Mouse (Mus musculus): ENCODE data around the gene Otulin. TPM values are rescaled to one million over a fixed set of nuclear protein-coding genes. Genes with fewer than 3 reads are reported as not detected.

The Otulin gene
- total RNA-seq, 2 experiments from 2014 or later = 25.9 to 26.4 TPM

- intact Hi-C loops (cut with DNase I) = no loop called here
- DNase-seq = no peak
These were observed 70.2 kb downstream of the Otulin start for GRCm38 (mm10) chr15:27560315-27560714.

DNA sequence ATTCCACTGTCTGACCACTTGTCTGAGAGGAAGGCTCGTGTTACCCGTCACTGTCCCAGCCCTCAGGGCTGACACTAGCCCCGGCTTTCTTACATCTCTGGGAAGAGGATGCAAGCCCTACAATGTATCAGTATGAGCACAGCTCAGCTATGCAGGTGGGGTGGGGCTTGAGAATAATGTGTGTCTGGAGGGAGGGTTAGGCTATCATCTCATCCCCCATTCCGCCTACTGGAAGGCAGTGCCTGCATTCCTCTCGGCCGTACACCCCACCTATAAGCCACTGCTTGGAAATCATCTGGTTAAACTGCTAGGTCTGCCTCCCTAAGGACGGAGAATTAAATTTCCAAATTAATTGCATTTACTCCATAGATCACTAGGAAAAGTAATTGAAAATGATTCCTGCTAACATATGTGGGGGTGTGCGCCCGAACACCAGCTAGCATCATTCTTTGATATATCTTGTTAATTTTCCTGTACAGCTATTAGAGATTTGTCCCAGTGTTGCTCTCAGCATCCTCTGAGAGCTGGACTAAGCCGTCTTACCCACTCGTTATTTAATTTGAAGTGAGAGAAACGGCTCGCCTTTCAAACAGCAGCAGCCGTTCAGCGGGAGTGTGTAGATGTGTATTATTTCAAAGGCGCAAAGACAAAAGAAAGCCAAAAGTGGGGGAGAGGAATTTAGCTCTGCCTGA lies 71.9 kb downstream of the Otulin start:
- intact Hi-C loops (cut with DNase I) = no loop called here
- no peak for DNase-seq

GRCm38 (mm10) chr15:27553554-27553953 lies 76.9 kb downstream of the Otulin start:
- intact Hi-C loops (cut with DNase I) = loop anchor here (5.0 kb wide), 1 partner anchor 86 kb away; the partner anchor contains the start of gene Ank

DNA sequence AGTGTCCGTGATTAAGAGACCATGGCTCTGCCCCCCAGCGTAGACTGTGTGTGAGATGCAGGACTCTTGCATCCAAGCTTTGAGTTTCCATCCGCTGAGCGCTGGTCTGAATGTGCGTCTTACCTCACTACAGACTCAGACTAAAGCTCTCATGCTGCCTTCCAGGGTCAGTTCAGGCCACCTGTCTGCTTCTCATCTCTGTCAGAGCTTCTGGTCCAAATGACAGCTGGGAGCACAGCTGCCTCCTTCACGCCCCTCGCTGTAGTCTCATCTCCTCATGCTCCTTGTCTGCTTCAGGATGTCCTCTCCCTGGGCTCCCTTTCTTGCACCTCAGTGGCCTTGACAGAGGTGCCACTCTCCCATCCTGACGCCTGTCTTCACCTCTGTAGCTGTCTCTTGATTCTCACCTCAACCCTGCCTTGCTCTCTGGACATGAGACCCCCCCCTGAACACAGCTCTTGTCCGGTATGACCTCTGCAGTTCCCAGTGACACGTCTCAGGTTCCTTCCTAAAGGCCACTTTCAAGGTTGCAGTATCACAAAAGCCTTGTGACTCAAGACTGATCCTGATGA lies 78.3 kb downstream of the Otulin start:
- DNase-seq = no peak
- intact Hi-C loops (cut with DNase I) = loop anchor here (5.0 kb wide), 1 partner anchor 85 kb away; the partner anchor contains the start of gene Ank

More at GRCm38 (mm10) chr15:27553554-27553953, 76.9 kb downstream of the Otulin start:
- no peak for DNase-seq

GRCm38 (mm10) chr15:27551117-27552114 lies 79.1 kb downstream of the Otulin start:
- intact Hi-C loops (cut with DNase I) = loop anchor here (5.0 kb wide), 1 partner anchor 84 kb away; the partner anchor contains the start of gene Ank
- peak in 1 of 2 experiments; percentile 44 for DNase-seq

DNA sequence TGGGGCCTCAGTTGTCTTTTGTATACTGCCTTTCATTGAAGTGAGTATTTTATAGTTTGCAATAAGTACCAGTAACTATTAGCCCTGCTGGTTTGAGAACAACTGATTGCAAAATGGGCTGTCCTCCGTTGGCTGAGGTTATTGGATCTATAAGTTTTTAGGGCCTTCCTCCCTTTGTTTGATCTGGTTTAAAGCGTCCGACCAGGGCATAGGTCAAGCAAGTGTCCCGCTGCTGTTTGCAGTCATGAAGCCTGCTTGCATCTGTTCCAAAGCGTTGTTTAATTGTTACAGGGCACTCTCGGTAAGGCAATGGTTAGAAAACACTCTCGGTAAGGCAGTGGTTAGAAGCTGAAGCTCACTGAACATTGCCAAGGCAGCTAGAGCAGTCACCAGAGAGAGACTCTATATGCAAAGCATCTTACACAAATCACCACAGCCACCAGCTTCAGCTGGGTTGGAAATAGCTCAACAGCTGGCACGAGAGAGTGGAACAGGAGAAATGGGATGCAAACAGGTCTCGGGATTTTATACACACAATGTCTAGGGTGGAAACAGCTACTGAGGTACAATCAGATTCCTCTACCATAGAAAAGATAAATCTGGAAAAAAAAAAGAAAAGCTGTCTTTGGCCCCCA lies 80.0 kb downstream of the Otulin start:
- intact Hi-C loops (cut with DNase I) = loop anchor here (5.0 kb wide), 1 partner anchor 83 kb away; the partner anchor contains the start of gene Ank

GRCm38 (mm10) chr15:27549878-27550277 lies 80.6 kb downstream of the Otulin start:
- DNase-seq = no peak
- intact Hi-C loops (cut with DNase I) = loop anchor here (5.0 kb wide), 1 partner anchor 83 kb away; the partner anchor contains the start of gene Ank

More for the DNA sequence above, 80.0 kb downstream of the Otulin start:
- no peak for DNase-seq

- intact Hi-C loops (cut with DNase I) = no loop called here
- no peak for DNase-seq
These were observed 81.4 kb downstream of the Otulin start for GRCm38 (mm10) chr15:27549071-27549470.

DNA sequence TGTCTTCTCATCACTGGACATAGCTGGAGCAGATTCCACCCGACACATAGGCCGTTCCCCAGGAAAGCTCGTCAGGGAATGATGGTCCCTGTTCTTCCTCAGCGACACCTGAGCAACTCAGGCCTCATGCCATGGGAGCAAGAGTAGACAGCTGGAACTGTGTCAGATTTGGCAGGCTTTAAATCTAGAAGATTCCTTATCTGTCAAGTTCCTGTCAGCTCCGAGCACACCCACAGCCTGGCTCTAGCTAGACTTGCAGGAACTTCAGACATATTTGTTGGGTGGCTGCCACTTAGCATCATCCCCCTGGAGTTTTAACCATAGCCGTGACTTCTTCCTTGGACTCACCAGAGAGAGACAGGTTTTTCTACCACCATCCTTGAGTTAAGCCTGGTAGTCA lies 82.4 kb downstream of the Otulin start:
- intact Hi-C loops (cut with DNase I) = no loop called here
- peak in 1 of 2 experiments; percentile 40 for DNase-seq

DNA sequence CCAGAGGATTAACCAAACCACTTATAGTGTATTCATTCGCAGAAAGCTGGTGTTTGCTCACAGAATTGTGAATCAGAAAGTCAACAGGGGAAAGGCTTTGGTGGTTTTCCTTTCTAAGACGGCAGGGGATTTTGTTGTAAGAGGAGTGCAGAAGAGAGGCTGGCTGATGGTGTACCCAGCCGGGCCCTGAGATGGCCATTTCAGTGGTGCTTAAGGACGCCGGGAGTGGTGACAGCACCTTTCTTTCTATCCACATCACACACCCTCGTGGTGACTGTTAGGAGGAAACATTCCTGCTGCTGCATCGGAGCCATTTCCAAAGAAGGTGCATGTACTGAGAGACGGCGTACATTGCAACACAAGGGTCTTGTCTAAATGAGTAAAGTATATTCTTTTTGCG lies 85.3 kb downstream of the Otulin start:
- DNase-seq = no peak
- intact Hi-C loops (cut with DNase I) = no loop called here

- DNase-seq = peak; percentile 58 to 67
- intact Hi-C loops (cut with DNase I) = no loop called here
These were observed 90.7 kb downstream of the Otulin start for GRCm38 (mm10) chr15:27539745-27540144.

DNA sequence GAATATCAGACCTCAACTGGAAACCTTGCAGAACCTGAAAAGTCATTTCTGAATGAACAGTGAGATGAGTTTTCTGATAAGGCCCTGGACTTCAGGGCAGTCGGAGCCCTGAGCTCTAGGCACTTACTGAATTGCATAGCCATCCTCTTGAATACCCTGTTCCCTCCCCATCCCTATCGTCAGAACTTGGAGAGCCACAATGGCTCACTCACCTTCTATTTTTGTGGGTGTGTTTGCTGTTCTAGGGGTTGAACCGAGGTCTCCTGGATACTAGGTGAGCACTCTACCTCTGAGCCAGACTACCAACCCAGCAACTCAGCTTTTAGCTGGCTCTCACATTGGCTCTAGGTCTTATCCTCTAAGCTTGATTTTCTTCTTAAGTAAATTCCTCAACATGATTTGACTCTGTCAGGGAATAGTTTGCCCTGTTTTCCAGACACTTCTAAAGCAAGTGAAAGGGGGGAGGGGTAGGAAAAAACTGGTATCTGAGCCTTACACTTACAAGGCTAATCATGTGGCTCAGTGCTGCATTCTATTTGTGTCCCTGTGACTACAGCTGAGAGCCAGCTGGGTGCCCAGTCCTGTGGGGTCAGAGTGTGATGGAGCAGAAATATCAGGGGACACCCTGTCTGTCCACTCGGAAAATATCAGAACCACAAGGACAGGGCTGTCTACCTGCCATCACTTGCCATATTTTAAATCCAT lies 92.8 kb downstream of the Otulin start:
- DNase-seq = peak in 1 of 2 experiments; percentile 35
- intact Hi-C loops (cut with DNase I) = no loop called here

DNA sequence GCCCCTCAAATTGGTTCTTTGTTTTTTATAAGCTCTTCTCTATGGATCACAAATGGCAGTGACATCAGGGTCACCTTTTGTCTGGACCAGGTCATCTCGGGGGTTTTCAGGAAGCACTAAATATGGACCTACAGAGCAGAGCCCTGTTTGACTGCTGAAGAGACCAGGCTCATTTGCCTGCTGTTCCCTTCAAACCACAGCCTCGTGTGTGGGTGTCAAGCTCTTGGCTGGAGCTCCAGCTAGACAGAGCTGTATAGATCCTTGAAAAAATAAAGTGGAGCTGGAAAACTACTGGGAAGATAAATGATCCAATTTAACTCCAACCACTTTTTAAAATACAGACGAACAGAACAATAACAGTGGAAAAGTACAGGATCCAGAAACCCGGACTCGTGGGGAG lies 93.7 kb downstream of the Otulin start:
- no peak for DNase-seq
- intact Hi-C loops (cut with DNase I) = no loop called here

DNA sequence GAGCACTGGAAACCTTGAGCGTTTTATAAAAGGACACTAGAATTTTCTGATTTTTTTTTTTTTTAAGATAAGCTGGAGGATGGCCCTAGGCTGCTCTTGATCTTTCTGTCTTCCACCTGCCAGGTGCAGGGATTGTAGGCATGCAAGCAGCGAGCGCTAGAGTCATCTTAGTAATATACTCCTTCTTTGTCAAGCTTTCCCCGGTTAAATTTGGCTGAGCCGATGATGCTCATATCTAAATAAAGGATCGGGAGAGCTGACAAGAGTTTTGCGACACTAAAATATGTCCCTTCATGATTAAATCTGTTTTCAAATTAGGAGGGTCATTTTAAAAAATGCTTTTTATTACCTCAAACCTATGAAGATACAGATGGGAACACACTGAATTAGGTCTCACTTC lies 94.3 kb downstream of the Otulin start:
- intact Hi-C loops (cut with DNase I) = no loop called here
- no peak for DNase-seq

GRCm38 (mm10) chr15:27535681-27536080 lies 94.8 kb downstream of the Otulin start:
- intact Hi-C loops (cut with DNase I) = no loop called here

DNA sequence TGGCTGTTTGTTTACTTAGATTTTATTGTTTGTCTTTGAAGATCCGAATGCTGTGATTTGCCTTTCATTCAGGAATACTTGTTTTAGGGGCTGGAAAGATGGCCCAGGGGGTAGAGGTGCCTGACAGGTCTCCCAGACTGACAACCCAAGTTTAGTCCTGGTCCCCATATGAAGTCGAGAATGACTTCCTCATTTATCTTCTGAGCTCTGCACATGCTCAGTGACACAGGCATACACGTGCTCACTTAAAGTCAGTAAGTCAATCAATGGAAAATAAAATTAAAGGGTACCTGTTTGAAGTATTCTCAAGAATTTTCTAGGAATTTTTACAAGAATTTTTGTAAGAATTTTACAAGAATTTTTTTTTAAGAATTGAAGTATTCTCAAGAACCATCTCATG lies 97.5 kb downstream of the Otulin start:
- intact Hi-C loops (cut with DNase I) = no loop called here
- DNase-seq = no peak

More at GRCm38 (mm10) chr15:27535681-27536080, 94.8 kb downstream of the Otulin start:
- no peak for DNase-seq

- DNase-seq = no peak
- intact Hi-C loops (cut with DNase I) = no loop called here
These were observed 100.5 kb downstream of the Otulin start for GRCm38 (mm10) chr15:27530023-27530422.

DNA sequence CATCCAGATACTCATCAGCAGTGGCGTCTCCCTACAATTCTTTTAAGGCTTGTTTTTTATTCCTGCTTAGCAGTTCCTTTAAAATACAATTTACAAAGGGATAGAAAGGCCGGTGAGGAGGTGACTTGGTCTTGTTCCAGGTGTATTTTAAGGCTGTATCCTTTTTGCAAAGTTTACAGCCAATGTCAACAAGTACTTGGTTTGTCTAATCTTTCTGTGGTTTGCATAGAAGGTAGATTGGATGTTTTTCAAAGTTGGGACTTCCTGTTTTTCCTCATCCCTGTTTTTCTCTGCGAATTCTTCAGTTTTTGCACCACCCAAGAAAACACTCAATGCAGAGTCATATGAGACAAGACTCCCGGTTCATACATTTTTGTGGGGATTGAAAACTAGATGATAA lies 101.6 kb downstream of the Otulin start:
- intact Hi-C loops (cut with DNase I) = no loop called here
- no peak for DNase-seq

DNA sequence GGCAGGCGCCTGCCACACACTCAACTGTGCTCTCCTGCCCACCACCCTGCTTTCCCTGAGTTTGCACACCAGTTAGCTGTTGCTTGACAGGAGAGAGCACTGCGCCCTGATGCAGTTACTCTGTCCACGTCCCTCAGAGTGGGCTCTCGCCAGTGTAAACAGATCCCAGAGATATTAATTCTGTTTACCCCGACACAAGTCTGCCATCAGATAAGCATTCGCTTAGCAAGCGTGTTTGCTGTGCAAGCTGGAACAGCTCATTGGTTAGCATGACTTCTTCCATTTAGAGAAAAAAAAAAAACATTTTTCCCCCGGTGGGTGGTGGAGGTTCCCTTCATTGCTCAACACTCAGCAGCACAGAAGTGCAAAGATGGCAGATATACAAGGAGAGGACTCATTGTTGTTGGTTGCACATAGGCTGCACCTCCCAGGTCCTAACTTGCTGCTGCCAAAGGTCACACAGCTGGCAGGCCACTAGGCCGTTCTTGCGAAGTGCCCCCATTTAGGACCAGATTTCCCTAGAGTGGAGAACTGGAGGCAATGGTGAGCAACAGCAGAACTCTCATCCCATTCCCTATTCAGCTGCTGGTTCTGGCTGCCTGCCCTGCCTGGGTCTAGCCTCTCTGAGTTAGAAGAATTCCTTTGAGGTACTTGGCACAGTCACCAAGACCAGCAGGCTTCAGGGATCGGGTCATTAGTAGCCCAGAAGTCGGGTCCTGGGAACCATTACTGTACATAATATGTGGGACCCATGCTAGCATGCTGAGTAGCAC lies 105.1 kb downstream of the Otulin start:
- intact Hi-C loops (cut with DNase I) = no loop called here
- peak in 1 of 2 experiments; percentile 28 for DNase-seq

Data from heart, postnatal 14 days (tissue).